Mouse (Mus musculus) layer of hippocampus, adult 2 months (tissue): ENCODE measurements at regions not wholly inside any gene's neighbourhood (a gene's known extent, or its start where the extent isn't known, plus 50 kb on each side); places are given as distances from the start of the nearest gene placed in this dataset.
"Not testable (repeated sequence)": the region's sequence is repeated elsewhere in the genome, so short reads cannot be mapped to it uniquely, and the experiment has no call there.

Experiments used
- DNase-seq, 2 experiments: peaks; one replicate each; pipeline ENCODE4 v3.0.0; 2022; ENCODE audit warnings: low spot score in 2 of 2
- H3K27ac ChIP-seq: fragments of 200-600 bp; 2 replicates; pipeline ENCODE4 v1.8.1; 2022
- H3K4me3 ChIP-seq: fragments of 200-600 bp; 2 replicates; pipeline ENCODE4 v1.8.1; 2022; ENCODE audit warnings: mild to moderate bottlenecking
- CTCF ChIP-seq: fragments of 200-600 bp; conservative IDR thresholded peaks from 2 replicates; pipeline ENCODE4 v1.8.1; 2022; ENCODE audit warnings: antibody characterized with exemption, mild to moderate bottlenecking, moderate library complexity

DNA sequence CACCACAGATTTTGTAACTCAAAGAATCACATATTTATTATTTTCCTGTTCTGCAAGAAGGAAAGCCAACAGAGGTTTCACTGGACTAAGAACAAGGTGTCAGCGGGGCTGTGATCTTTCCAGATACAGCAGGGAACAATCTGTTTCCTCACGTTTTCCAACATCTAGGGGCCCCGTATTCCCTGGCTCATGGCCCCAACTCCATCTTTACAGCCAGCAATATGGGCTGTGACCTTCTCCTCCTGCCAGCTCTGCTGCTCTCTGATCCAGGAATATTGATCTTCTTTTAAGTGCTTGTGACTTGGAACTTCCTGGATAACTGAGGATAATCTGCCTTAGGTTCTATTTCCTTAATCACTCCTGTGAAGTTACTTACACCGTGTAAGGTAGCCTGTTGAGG, 352.7 kb upstream of the Cdh5 start:
- no peak overlapping the region for H3K27ac ChIP-seq
- no peak for DNase-seq
- no peak for TF ChIP-seq CTCF
- no peak overlapping the region for H3K4me3 ChIP-seq

DNA sequence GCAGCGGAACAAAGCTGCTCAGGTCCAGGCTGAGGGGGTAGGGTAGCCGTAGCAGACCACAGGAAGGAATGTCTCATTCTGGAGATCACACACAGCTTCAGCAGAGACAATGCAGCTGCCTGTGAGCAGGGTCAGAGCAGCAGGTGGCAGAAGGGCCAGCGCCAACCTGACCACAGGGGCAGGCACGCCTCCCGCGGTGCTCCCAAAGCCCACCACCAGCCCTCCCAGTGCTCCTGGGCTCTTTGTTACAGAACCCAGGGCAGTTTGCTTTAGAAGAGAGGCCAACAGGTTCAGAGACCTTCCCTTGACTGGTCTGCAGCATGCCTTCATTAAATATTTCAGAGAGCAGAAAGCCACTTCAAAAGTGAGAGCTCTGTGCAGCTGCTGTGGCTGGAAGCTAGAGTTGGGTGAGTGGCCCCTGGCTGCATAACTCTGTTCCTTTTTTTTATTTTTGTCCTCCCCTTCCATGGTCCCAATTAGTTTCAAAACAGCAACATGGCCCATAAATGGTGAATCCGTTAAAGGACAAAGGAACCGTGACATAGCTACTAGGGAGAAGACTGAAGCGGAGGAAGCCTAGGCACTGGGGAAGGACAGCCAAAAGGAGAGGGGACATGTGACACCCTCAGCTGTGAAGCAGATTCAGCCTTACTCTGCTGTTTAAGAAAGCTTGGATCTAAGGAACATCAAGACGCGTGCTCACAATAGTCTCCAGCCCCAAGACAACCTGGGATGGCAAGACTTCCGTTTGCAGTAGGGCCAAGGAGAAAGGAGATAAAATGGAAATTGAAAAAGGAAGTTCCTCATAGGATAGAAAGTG, 350.9 kb upstream of the Cdh5 start:
- no peak for DNase-seq
- H3K4me3 ChIP-seq: no peak overlapping the region
- no peak for TF ChIP-seq CTCF
- H3K27ac ChIP-seq: no peak overlapping the region

GRCm38 (mm10) chr8:103751161-103751560, 350.3 kb upstream of the Cdh5 start:
- H3K4me3 ChIP-seq: no peak overlapping the region
- TF ChIP-seq CTCF: no peak
- no peak for DNase-seq
- H3K27ac ChIP-seq: no peak overlapping the region

DNA sequence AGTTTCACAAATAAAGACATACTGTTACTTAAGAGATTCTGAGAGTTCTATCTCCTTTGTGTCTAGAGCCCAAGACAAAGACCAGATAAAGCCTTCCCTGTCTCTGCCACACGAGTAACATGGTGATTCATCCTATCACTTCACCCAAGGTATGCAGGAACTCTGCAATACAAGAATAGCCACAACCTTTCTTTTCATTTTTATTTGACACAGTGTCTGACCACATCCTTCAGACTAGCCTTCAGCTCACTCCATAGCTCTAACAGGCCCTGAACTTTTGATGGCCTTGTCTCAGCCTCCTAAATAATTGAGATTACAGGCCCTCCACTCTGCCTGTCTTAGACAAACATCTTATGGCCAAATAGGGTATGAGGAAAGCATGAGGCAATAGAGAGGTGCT, 337.6 kb upstream of the Cdh5 start:
- TF ChIP-seq CTCF: no peak
- Histone ChIP-seq H3K4me3 (no peak overlapping the region), H3K27ac (no peak overlapping the region)
- DNase-seq: no peak

GRCm38 (mm10) chr8:103779658-103780057, 321.8 kb upstream of the Cdh5 start:
- DNase-seq: no peak
- Histone ChIP-seq H3K27ac (no peak overlapping the region), H3K4me3 (no peak overlapping the region)
- TF ChIP-seq CTCF: no peak

GRCm38 (mm10) chr8:103788308-103788707, 313.1 kb upstream of the Cdh5 start:
- no peak overlapping the region for H3K4me3 ChIP-seq
- no peak overlapping the region for H3K27ac ChIP-seq
- no peak for TF ChIP-seq CTCF
- DNase-seq: no peak

DNA sequence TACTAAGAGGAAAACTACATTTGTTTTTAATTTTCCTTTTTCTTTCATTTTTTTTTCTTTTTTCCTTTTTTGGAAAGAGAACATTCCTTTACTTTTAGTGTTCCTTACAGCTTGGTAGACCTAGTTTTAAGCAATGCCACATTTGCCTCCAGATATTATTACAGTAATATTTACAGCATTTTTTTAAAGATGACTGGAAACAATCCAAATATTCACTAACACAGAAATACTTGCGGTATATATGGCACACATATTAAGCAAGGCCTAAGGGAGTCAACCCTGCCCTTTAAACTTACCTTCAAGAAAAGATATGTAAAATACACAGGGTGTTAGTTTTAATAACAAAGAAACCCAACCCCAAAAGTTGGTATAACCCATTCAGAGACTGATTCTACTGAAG, 308.1 kb upstream of the Cdh5 start:
- DNase-seq: no peak
- Histone ChIP-seq H3K4me3 (no peak overlapping the region), H3K27ac (no peak overlapping the region)
- TF ChIP-seq CTCF: no peak

DNA sequence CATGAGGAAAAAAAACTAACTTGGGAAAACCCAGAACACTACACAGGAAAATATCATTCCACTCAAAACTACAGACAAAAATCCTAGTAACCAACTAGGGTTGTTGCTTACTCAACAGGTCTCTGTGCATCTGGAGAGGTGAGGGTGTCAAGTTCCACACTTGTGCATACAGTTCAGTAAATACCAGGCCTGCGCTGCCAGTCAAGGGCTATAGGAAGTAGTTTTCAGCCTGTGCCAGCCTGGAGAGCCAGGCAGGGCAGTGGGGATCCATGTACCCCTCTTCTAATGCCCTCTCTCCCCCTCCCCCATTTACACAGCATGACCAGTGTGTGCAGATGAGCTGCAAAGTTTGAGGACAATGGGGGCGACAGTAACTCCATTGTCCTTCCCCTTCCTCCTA, 302.8 kb upstream of the Cdh5 start:
- not testable (repeated sequence) for DNase-seq, H3K27ac ChIP-seq, H3K4me3 ChIP-seq

DNA sequence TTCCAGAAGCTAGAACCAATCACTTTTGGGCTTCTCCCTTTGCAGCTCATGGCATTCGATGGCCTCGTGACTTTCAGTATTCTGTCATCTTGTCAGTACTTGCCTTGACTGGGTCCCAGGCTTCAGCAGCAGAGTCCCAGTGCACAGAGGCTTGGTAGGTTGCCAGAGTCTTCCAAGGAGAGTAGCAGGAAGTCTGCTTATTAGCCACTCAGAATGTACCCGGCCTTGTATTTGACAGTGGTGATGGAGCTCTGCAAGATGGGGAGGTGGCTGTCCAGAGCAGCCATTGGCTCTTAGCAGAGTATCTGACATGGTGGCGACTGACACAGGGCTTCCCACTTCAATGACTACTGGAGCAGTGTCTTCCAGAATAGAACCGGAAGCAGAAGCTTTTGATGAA, 293.3 kb upstream of the Cdh5 start:
- no peak for TF ChIP-seq CTCF
- Histone ChIP-seq H3K4me3 (no peak overlapping the region), H3K27ac (no peak overlapping the region)
- DNase-seq: no peak

DNA sequence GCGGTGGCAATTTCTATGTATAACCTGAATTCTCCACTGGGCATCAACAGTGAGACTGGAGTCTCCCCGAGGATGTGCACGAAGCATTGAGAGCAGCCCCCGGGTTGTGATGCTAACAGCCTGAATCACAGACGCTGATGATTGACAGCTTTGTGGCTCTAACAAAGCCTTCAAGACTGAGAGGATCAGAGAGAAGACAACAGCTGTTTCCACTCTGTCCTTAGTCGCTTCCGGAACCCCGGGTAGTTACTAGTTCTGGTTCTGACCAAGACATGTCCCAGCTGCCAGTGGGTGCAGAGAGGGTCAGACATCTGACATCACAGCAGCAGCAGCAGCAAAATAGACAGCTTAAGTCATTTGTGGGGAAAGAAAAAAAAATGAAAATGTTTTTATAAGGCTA, 292.8 kb upstream of the Cdh5 start:
- Histone ChIP-seq H3K27ac (no peak overlapping the region), H3K4me3 (no peak overlapping the region)
- TF ChIP-seq CTCF: no peak
- DNase-seq: no peak

DNA sequence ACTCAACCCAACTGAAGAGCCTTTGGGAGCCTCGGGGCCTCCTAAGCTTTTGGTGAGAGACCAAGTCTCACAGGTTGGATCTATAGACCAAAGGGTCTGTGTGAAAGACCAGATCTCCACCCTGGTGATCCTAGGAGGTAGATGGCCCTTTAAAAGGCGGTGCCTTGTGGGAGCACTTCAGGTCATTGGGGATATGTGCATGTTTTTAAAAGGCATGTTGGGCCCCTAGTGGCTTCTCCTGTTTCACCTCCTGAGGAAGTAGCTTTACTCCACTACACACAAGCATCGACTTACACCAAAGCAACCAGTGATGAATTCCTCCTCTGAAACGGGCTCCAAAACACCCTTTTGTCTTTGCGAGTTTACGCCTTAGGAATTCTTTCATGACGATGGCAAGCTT, 292.3 kb upstream of the Cdh5 start:
- no peak overlapping the region for H3K4me3 ChIP-seq
- no peak for DNase-seq
- no peak overlapping the region for H3K27ac ChIP-seq
- TF ChIP-seq CTCF: no peak

GRCm38 (mm10) chr8:103813954-103814591, 287.4 kb upstream of the Cdh5 start:
- no peak for TF ChIP-seq CTCF
- peak; percentile 20 to 40 for DNase-seq
- no peak overlapping the region; the same call in 1 of the 2 replicates for H3K4me3 ChIP-seq
- H3K27ac ChIP-seq: no peak overlapping the region

DNA sequence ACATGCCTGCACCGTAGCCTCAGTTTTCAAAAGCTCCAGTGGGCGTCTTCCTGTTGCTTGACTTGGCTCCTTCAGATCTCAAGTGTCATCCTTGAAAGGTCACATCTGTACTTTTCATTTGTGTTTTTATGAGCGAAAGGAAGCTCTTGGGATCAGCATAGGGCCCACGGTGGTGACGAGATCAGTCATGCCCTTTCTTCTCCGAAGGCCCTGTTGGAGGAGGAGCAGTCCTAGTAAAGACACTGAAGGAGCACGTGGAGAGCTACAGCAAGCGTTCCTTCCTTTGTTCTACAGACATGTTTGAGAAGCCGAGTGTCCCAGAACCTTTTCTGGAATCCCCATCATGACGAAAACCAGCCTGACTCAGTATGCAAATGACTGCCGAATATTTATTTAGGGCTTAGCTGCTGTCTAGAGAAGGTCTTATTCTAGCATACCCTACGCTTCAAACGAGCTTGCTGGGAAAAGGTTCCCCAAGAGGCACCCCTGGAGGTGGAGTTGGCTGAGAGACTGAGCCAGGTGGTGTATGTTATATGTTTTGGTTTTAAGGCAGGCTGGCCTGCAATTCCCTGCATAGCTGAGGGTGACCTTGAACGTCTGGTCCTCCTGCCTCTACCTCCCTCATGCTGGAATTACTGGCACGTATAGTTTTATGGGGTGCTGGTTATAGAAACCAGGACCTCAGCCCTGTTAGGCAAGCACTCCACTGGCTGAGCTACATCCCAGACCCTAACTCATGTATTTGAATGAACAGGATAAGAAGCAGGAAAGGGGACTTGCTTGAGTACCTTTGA, 285.1 kb upstream of the Cdh5 start:
- H3K27ac ChIP-seq: no peak overlapping the region
- H3K4me3 ChIP-seq: no peak overlapping the region
- DNase-seq: no peak
- no peak for TF ChIP-seq CTCF
